Mouse (Mus musculus) heart, adult 2 months (tissue): ENCODE data around the gene Prkci. TPM values are rescaled to one million over a fixed set of nuclear protein-coding genes. Genes with fewer than 3 reads are reported as not detected.

ENCODE experiments used
- DNase-seq, 2 experiments: peaks; one replicate each; pipeline ENCODE4 v3.0.0; 2021
- H3K27ac ChIP-seq: fragments of 200-600 bp; 2 replicates; pipeline ENCODE4 v1.8.1; 2022
- H3K27me3 ChIP-seq: fragments of 200-500 bp; 2 replicates; pipeline ENCODE4 v1.6.1; 2012; ENCODE audit warnings: mild to moderate bottlenecking, low read length, inconsistent platforms, mixed read lengths; ENCODE audit not compliant: control insufficient read depth, insufficient read depth
- H3K36me3 ChIP-seq: fragments of 200-500 bp; 2 replicates; pipeline ENCODE4 v1.6.1; 2012; ENCODE audit warnings: low read length, inconsistent platforms; ENCODE audit not compliant: control insufficient read depth, insufficient read depth
- H3K4me1 ChIP-seq: fragments of 200-500 bp; 2 replicates; pipeline ENCODE4 v1.6.1; 2011; ENCODE audit warnings: low read length; ENCODE audit not compliant: control insufficient read depth, insufficient read depth
- H3K4me3 ChIP-seq: fragments of 200-600 bp; 2 replicates; pipeline ENCODE4 v1.8.1; 2022
- H3K79me2 ChIP-seq: fragments of 200-500 bp; replicated peaks from 2 replicates; pipeline ENCODE4 v1.6.1; 2012; ENCODE audit warnings: mild to moderate bottlenecking, inconsistent platforms, low read length, moderate library complexity, mixed read lengths; ENCODE audit not compliant: control insufficient read depth, insufficient read depth
- H3K9ac ChIP-seq: fragments of 200-500 bp; 2 replicates; pipeline ENCODE4 v1.6.1; 2012; ENCODE audit warnings: low read depth, mild to moderate bottlenecking, control low read depth, inconsistent platforms, low read length, mixed read lengths
- CTCF ChIP-seq: fragments of 200-600 bp; IDR thresholded peaks from 2 replicates; pipeline ENCODE4 v1.8.1; 2022; ENCODE audit warnings: antibody characterized with exemption, mild to moderate bottlenecking, moderate library complexity
- EP300 ChIP-seq: fragments of 200-500 bp; IDR thresholded peaks from 2 replicates; pipeline ENCODE4 v1.6.1; 2011; ENCODE audit warnings: low read depth, low read length, control low read depth; ENCODE audit not compliant: insufficient read depth
- POLR2A ChIP-seq: fragments of 200-500 bp; IDR thresholded peaks from 2 replicates; pipeline ENCODE4 v1.6.1; 2011; ENCODE audit warnings: mild to moderate bottlenecking, low read depth, low read length, control low read depth; ENCODE audit not compliant: insufficient read depth
- WGBS: fragments of 180-500 bp; shearing (Covaris S2); methylation state at CpG from one replicate; pipeline ENCODE4 v1.1.7; 2018; 5-methylcytosine and 5-hydroxymethylcytosine counted together
- intact Hi-C: fragments of 180-260 bp; cut with DNase I; formaldehyde crosslinking; loops from one replicate; pipeline ENCODE4 v1.15.1; 2025
- long read RNA-seq: library from polyadenylated mRNA; stranded (forward); transcript quantifications from one replicate; pipeline ENCODE4 v2.0.0, GENCODE M21; 2021
- polyA plus RNA-seq: library from polyadenylated mRNA; depleted of rRNA; stranded (reverse); fragments of >200 nt; gene quantifications from 2 replicates; pipeline ENCODE4 v1.2.3, GENCODE M21; 2012; rRNA removed
- total RNA-seq, 2 experiments: library from RNA; stranded (reverse); gene quantifications; 2 replicates each; pipeline ENCODE4 v1.2.3; 2021

The Prkci gene
- 10 to 100 TPM in 1 of 2 experiments, 1 to 10 TPM in 1; 7.9 to 13.7 TPM for total RNA-seq
- polyA plus RNA-seq: 6.4 and 13.1 TPM in 2 replicates
- long read RNA-seq, full-length matches to known transcripts: 6 of 12 reads
- long read RNA-seq, partial matches to known transcripts: 2 of 12 reads
- long read RNA-seq, other reads (novel, unspliced or antisense): 4 of 12 reads

DNA sequence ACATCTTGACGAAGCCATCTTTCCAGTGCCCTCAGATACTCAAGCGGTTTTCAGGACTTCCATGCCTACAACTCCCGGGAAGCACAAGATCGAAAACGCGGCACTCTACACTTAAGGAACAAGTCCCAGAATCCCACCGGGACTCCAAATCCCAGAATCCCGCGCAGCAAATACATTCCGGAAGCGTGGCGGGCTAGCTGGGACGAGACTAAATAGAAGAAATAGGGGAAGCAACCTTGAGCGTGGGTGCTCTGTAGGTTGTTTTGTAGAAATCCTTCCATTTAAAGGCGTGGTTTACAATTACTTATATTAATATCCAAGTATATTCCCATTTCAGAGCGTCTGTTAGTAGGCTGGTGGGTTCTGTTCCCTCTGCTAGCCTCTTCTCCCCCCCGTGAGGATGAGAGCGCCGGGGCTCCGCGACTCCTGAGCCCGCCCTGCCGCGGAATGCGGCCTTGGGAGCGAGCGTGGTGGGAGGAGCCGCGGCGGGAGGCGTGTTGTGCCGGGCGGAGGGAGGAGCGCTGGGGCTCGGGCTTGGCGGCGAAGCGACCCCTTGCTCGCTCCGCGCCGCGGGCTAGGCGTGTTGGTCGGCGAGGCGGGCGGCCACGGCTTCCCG, at the start of gene Prkci:
Prkci (plus strand) TSS at position 465 of the 616 bp plus-strand sequence.
- Histone ChIP-seq H3K4me3 (peak within 1 kb of the TSS; percentile 82), H3K4me1 (peaks cover 4% of the 10 kb centered on the region), H3K27me3 (no peaks in the 10 kb centered on the region), H3K27ac (peak within 1 kb of the TSS; percentile 98), H3K36me3 (peaks cover 2% of the 10 kb centered on the region; the same call in 1 of the 2 replicates), H3K79me2 (peaks cover 2% of the 10 kb centered on the region; the same call in 1 of the 2 replicates), H3K9ac (peak within 1 kb of the TSS; percentile 89)
- WGBS: under 1% methylated on average over 50 of the region's 50 CpGs
- DNase-seq: peak; percentile 96 to 97
- intact Hi-C loops: loop anchor here (2.0 to 5.0 kb wide), 2 partner anchors 27 to 62 kb away; partner anchors contain the start of gene Phc3
- 0 out of 2 replicates have a peak, but pooled peaks have one; percentile 11 for TF ChIP-seq EP300
- TF ChIP-seq CTCF: no peak
- TF ChIP-seq POLR2A: peak; percentile 75

DNA sequence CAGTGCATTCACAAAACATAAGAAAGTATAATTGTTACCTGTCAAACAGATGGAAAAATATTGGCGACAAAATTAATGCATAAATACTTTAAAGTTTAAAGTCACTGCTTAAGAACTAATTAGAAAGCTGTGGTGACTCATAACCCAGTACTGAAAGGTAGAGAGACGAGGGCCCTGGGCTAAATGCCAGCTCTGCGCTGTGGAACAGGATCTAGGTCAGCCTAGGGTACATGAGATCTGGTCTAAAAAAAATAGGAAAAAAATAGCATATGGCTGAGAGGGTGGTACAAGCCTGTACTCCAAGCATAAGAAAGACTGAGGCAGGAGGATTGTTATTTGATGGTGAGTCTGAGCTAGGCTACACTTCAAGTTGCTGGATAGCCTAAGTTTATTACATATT, 43.9 kb upstream of the Prkci start:
- H3K4me1 ChIP-seq: no peaks in the 10 kb centered on the region
- peaks cover 6% of the 10 kb centered on the region for H3K36me3 ChIP-seq
- no peaks in the 10 kb centered on the region for H3K27me3 ChIP-seq
- H3K79me2 ChIP-seq: peaks cover 3% of the 10 kb centered on the region
- no peak overlapping the region for H3K4me3 ChIP-seq
- intact Hi-C loops: no loop called here
- H3K27ac ChIP-seq: no peak overlapping the region
- TF ChIP-seq EP300 (no peak), POLR2A (no peak), CTCF (no peak)
- 51% methylated on average over 3 of the region's 3 CpGs for WGBS
- no peak overlapping the region for H3K9ac ChIP-seq
- peak in 1 of 2 experiments; percentile 17 for DNase-seq

DNA sequence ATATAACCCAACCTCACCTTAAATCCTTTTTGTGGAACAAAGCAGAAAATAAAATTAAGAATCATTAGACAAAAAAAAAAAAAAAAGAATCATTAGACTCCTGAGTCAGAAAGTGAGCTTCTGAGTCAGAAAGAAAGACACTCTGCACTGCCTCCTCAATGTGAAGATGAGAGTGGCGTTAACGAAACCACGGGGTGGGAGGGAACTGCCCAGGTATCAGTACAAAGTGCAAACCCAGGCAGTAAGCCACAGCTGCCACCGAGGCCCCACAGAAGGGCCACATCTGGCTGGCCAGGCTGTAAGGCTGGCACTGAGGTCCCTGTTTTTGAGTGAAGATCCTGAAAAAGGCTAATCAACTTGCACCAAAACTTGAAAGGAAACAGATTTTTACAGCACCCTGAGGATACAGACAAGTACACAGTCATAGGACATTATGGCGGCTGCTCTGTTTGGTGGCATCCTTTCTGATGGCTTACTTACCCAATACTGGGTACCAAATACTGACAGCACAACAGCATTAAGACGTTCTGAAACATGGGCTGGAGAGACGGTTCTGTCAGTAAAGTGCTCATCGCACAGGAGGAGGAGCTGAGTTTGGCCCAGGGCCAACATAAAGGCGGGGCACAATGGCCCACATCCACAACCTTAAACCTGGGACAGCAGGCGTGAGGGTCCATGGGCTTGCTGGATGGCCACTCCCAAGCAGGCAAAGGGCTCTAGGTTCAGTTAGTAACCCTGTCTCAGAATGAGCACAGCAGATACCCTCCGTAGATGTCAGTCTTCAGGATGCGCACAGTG, 43.1 kb upstream of the Prkci start:
- H3K4me1 ChIP-seq: no peaks in the 10 kb centered on the region
- intact Hi-C loops: no loop called here
- H3K9ac ChIP-seq: no peak overlapping the region
- peaks cover 4% of the 10 kb centered on the region for H3K36me3 ChIP-seq
- no peak overlapping the region for H3K27ac ChIP-seq
- DNase-seq: no peak
- no peak overlapping the region for H3K4me3 ChIP-seq
- TF ChIP-seq EP300 (no peak), CTCF (no peak), POLR2A (no peak)
- H3K79me2 ChIP-seq: no peaks in the 10 kb centered on the region
- no peaks in the 10 kb centered on the region for H3K27me3 ChIP-seq
- 83% methylated on average over 12 of the region's 12 CpGs for WGBS

DNA sequence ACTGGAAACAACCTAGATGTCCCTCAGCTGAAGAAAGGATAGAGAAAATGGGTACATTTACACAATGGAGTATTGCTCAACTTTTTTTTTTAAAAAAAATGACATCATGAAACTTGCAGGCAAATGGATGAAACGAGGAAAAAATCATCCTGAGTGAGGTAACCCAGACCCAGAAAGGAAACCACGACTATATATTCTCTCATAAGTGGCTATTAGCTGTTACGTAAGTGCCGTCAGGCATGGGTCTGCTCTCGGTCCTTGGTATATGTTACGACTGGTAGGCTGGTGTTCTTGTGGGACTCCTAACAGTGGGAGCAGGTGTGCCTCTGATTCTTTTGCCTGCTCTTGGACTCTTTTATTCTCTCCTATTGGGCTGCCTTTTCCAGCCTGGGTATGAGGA, 39.2 kb upstream of the Prkci start:
- WGBS: 92% methylated on average over 6 of the region's 6 CpGs
- H3K4me1 ChIP-seq: no peaks in the 10 kb centered on the region
- H3K36me3 ChIP-seq: peaks cover 9% of the 10 kb centered on the region

DNA sequence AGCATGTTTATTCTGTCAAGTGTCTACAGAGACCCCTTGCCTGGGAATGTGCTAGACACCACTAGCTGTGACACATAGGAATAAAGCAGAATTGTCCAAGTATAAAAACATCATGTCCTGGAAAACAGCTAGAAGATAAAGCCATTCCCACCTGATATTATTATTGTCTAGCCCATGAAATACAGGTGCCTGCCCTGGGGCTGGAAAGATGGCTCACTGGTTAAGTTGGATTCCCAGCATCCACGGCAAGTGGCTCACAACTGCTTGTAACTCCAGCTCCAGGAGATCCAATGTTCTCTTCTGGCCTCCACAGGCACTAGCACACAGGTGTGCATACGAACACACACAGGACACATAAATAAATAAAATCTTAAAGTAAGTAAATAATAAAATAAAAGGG, 36.8 kb upstream of the Prkci start:
- H3K79me2 ChIP-seq: peaks cover 2% of the 10 kb centered on the region; the same call in 1 of the 2 replicates
- H3K27me3 ChIP-seq: no peaks in the 10 kb centered on the region
- H3K4me3 ChIP-seq: no peak overlapping the region
- H3K27ac ChIP-seq: no peak overlapping the region
- peaks cover 10% of the 10 kb centered on the region for H3K36me3 ChIP-seq
- intact Hi-C loops: no loop called here
- no peak overlapping the region for H3K9ac ChIP-seq
- H3K4me1 ChIP-seq: no peaks in the 10 kb centered on the region
- WGBS: 63% methylated on average over 2 of the region's 2 CpGs
- TF ChIP-seq POLR2A (no peak), EP300 (no peak), CTCF (no peak)
- DNase-seq: no peak

More for the DNA sequence above, 39.2 kb upstream of the Prkci start:
- intact Hi-C loops: no loop called here
- Histone ChIP-seq H3K79me2 (no peaks in the 10 kb centered on the region), H3K9ac (no peak overlapping the region), H3K4me3 (no peak overlapping the region), H3K27me3 (no peaks in the 10 kb centered on the region), H3K27ac (no peak overlapping the region)
- no peak for TF ChIP-seq EP300
- no peak for TF ChIP-seq POLR2A
- TF ChIP-seq CTCF: no peak
- no peak for DNase-seq
